Mouse (Mus musculus): ENCODE results near the gene Uba2. TPM values are rescaled to one million over a fixed set of nuclear protein-coding genes. Genes with fewer than 3 reads are reported as not detected.

Gene Uba2
- polyA plus RNA-seq, 1 experiment from 2014 or later: 197 TPM

DNA sequence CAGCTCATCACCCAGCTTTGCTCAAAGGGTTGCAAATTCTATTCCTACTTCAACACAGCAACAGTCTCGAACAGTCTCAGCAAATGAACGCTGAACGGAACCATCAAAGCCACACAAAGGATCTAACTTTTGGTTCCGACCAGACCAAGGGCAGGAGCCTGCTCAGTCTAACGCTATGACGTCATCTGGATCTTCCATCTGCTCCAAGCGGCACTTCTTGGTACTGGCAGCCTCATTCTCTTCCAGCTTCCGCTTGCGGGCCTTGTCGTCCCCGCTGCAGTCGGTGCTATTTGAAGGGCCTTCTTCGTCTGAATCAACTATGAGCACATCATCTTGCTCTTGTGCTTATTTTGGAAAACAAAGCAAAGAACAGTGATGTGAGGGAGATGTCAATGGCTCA, 28.3 kb downstream of the Uba2 start:
- ATAC-seq: no peak
- WGBS: 94% methylated on average over 13 of the region's 13 CpGs
- Histone ChIP-seq H3K9me3 (ENCODE audit: control insufficient read depth, low read length) (no peaks in the 10 kb centered on the region), H3K27ac (ENCODE audit: low read length) (no peak overlapping the region), H3K36me3 (ENCODE audit: control insufficient read depth, insufficient read depth) (peaks cover 58% of the 10 kb centered on the region), H3K4me2 (ENCODE audit: low read length) (no peak overlapping the region), H3K4me1 (replicated peaks; ENCODE audit: control insufficient read depth, insufficient read depth, low read length) (no peaks in the 10 kb centered on the region), H3K27me3 (replicated peaks; ENCODE audit: control insufficient read depth, insufficient read depth, low read length) (no peaks in the 10 kb centered on the region), H3K9ac (replicated peaks; ENCODE audit: low read depth, low read length) (no peak overlapping the region), H3K4me3 (replicated peaks; ENCODE audit: low read length) (no peak overlapping the region)

- no peaks in the 10 kb centered on the region for H3K4me1 ChIP-seq (replicated peaks; ENCODE audit: control insufficient read depth, insufficient read depth, low read length)
- H3K27me3 ChIP-seq (replicated peaks; ENCODE audit: control insufficient read depth, insufficient read depth, low read length): no peaks in the 10 kb centered on the region
- H3K4me3 ChIP-seq (replicated peaks; ENCODE audit: low read length): no peak overlapping the region
- H3K9ac ChIP-seq (replicated peaks; ENCODE audit: low read depth, low read length): no peak overlapping the region
- no peak overlapping the region for H3K27ac ChIP-seq (ENCODE audit: low read length)
- WGBS: 92% methylated on average over 6 of the region's 6 CpGs
- no peak for ATAC-seq
- no peaks in the 10 kb centered on the region for H3K9me3 ChIP-seq (ENCODE audit: control insufficient read depth, low read length)
- H3K36me3 ChIP-seq (ENCODE audit: control insufficient read depth, insufficient read depth): peaks cover 42% of the 10 kb centered on the region
- no peak overlapping the region for H3K4me2 ChIP-seq (ENCODE audit: low read length)
Observed at GRCm38 (mm10) chr7:34139493-34139892, 29.9 kb downstream of the Uba2 start.

DNA sequence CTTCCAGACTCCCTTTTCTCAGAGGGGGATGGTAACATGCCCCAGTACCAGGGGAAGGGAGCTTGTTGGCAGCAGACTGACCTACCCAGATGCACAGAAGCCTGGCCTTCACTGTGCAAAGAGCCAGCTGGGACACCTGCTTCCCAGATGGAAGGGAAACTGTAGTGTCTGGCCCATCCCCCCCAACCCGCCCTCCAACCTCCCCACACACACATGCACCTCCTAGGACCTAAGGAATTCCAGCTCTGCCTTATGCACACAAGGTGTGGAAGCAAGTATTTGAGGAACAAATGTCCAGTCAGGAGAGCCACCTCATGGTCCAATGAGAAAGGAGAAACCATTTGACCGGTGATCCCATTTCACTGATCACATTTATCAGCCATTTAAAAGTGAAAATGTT, 35.1 kb downstream of the Uba2 start:
- WGBS: 90% methylated on average over 2 of the region's 2 CpGs
- no peak overlapping the region for H3K4me2 ChIP-seq (ENCODE audit: low read length)
- ATAC-seq: no peak

DNA sequence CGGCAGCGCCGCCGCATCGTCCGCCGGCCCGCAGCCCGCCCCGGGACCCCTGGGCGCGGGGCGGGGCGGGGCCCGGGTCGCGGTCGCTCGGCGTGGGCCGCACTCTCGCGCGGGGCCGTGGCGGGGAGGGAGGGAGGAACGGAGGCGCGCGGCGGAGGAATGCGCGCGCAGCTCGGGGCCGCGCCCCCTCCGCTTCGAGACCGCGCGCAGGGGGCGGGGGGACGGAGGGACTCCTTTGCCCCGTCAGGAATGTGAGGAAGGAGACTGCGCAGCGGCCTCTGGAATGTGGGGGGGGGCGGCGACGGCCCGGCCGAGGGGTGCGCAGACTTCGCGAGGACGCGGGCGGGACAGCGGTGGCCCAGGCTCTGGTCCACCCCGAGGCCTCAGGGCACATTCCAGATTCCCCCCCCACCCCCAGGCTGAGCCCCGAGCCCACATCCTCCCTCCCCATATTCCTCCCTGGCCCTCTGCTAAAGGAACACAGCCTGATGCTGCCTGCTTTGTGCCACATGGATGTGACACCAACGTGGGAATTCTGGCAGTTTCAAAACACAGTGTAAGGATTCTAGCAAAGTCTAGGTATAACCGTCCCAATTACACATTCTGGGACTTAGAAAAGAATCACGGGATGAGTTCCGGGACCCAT, 36.2 kb downstream of the Uba2 start, which contains the start of gene Wtip:
Gene Wtip (minus strand): TSS at position 152 of the 646 bp plus-strand sequence.
- peak within 1 kb of the TSS; percentile 76 for H3K4me3 ChIP-seq (replicated peaks; ENCODE audit: low read length)
- 2% methylated on average over 15 of the region's 65 CpGs for WGBS

More for the DNA sequence above, 35.1 kb downstream of the Uba2 start:
- no peak overlapping the region for H3K4me3 ChIP-seq (replicated peaks; ENCODE audit: low read length)
- no peaks in the 10 kb centered on the region for H3K9me3 ChIP-seq (ENCODE audit: control insufficient read depth, low read length)
- H3K27ac ChIP-seq (ENCODE audit: low read length): no peak overlapping the region
- peaks cover 19% of the 10 kb centered on the region for H3K4me1 ChIP-seq (replicated peaks; ENCODE audit: control insufficient read depth, insufficient read depth, low read length)
- no peaks in the 10 kb centered on the region for H3K36me3 ChIP-seq (ENCODE audit: control insufficient read depth, insufficient read depth)
- H3K27me3 ChIP-seq (replicated peaks; ENCODE audit: control insufficient read depth, insufficient read depth, low read length): no peaks in the 10 kb centered on the region
- H3K9ac ChIP-seq (replicated peaks; ENCODE audit: low read depth, low read length): no peak overlapping the region

DNA sequence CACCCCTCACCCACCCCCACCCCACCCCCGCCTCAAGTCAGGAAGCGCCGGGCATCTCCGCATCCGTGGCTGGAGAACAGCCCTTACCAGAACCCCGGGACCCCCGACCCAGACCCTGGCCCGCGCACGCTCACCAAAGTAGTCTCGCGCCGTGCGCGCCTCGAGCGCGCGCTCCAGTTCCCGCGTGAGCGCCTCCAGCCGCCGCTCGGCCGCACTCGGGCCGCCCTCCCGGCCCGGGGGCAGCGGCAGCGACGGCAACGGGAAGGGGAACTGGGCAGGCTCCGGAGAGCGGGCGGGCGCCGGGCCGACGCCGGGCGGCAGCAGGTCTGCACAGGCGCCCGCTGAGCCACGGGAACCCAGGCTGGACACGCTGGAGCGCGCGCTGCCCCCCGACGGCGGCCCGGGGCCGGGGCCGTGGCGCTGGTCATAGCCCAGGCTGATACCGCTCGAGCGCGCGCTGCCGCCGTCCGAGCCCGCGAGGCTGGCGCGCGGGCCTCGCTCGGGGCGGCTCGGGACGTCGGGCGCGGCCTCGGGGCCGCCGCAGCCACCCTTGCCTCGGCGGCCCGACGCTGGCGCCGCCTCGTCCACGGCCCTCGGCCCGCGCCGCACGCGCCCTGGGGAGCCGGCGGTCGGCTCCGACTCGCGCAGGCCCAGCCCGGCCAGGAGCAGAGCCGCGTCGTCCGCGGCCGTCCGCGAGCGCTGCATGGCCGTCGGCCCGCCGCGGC, 36.9 kb downstream of the Uba2 start:
- H3K27me3 ChIP-seq (replicated peaks; ENCODE audit: control insufficient read depth, insufficient read depth, low read length): no peaks in the 10 kb centered on the region
- H3K4me3 ChIP-seq (replicated peaks; ENCODE audit: low read length): peak overlapping the region; percentile 76
- peaks cover 19% of the 10 kb centered on the region for H3K4me1 ChIP-seq (replicated peaks; ENCODE audit: control insufficient read depth, insufficient read depth, low read length)
- H3K4me2 ChIP-seq (ENCODE audit: low read length): peak overlapping the region; percentile 56
- H3K36me3 ChIP-seq (ENCODE audit: control insufficient read depth, insufficient read depth): no peaks in the 10 kb centered on the region
- H3K27ac ChIP-seq (ENCODE audit: low read length): peak overlapping the region; percentile 37; the same call in 1 of the 2 replicates
- H3K9ac ChIP-seq (replicated peaks; ENCODE audit: low read depth, low read length): peak overlapping the region; percentile 65
- no peaks in the 10 kb centered on the region for H3K9me3 ChIP-seq (ENCODE audit: control insufficient read depth, low read length)
- under 1% methylated on average over 88 of the region's 116 CpGs for WGBS
- peak; percentile 72 for ATAC-seq

More for the DNA sequence above, 36.2 kb downstream of the Uba2 start, which contains the start of gene Wtip:
- H3K4me1 ChIP-seq (replicated peaks; ENCODE audit: control insufficient read depth, insufficient read depth, low read length): peaks cover 19% of the 10 kb centered on the region
- no peaks in the 10 kb centered on the region for H3K36me3 ChIP-seq (ENCODE audit: control insufficient read depth, insufficient read depth)
- H3K4me2 ChIP-seq (ENCODE audit: low read length): peak within 1 kb of the TSS; percentile 62
- peak within 1 kb of the TSS; percentile 41; the same call in 1 of the 2 replicates for H3K27ac ChIP-seq (ENCODE audit: low read length)
- peak; percentile 80 for ATAC-seq
- no peaks in the 10 kb centered on the region for H3K27me3 ChIP-seq (replicated peaks; ENCODE audit: control insufficient read depth, insufficient read depth, low read length)
- H3K9ac ChIP-seq (replicated peaks; ENCODE audit: low read depth, low read length): peak within 1 kb of the TSS; percentile 65
- no peaks in the 10 kb centered on the region for H3K9me3 ChIP-seq (ENCODE audit: control insufficient read depth, low read length)

DNA sequence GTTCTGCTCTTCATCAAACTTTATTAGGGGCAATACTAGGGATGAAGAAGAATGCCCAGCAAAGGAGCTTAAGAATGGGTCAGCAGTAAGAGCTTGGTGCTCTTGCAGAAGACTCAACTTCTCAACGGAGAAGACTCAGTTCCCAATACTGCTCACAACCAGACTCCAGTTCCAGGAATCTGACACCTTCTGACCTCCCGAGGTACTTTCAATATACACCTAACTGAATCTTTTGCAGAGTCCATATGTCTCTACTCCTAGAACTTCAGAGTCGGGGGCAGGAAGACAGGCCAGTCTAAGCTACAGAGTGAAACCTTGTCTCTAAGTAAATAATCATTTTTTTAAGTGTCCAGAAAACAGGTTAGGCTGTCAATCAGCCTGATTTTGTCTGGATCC, 37.4 kb downstream of the Uba2 start:
- Histone ChIP-seq H3K27me3 (replicated peaks; ENCODE audit: control insufficient read depth, insufficient read depth, low read length) (no peaks in the 10 kb centered on the region), H3K27ac (ENCODE audit: low read length) (no peak overlapping the region), H3K36me3 (ENCODE audit: control insufficient read depth, insufficient read depth) (no peaks in the 10 kb centered on the region), H3K4me2 (ENCODE audit: low read length) (peak overlapping the region; percentile 56), H3K9me3 (ENCODE audit: control insufficient read depth, low read length) (no peaks in the 10 kb centered on the region; the same call in 1 of the 2 replicates), H3K9ac (replicated peaks; ENCODE audit: low read depth, low read length) (peak overlapping the region; percentile 65; the same call in 1 of the 2 replicates), H3K4me1 (replicated peaks; ENCODE audit: control insufficient read depth, insufficient read depth, low read length) (peaks cover 19% of the 10 kb centered on the region), H3K4me3 (replicated peaks; ENCODE audit: low read length) (peak overlapping the region; percentile 76)
- WGBS: 7% methylated on average over 3 of the region's 3 CpGs
- 0 out of 2 replicates have a peak, but pooled peaks have one; percentile 4 for ATAC-seq

- H3K4me1 ChIP-seq (replicated peaks; ENCODE audit: control insufficient read depth, insufficient read depth, low read length): peaks cover 19% of the 10 kb centered on the region
- H3K4me2 ChIP-seq (ENCODE audit: low read length): no peak overlapping the region
- no peaks in the 10 kb centered on the region for H3K36me3 ChIP-seq (ENCODE audit: control insufficient read depth, insufficient read depth)
- no peaks in the 10 kb centered on the region for H3K27me3 ChIP-seq (replicated peaks; ENCODE audit: control insufficient read depth, insufficient read depth, low read length)
- no peak overlapping the region for H3K27ac ChIP-seq (ENCODE audit: low read length)
- peaks cover 4% of the 10 kb centered on the region; the same call in 1 of the 2 replicates for H3K9me3 ChIP-seq (ENCODE audit: control insufficient read depth, low read length)
- WGBS: 73% methylated on average over 3 of the region's 3 CpGs
- H3K9ac ChIP-seq (replicated peaks; ENCODE audit: low read depth, low read length): no peak overlapping the region
- no peak for ATAC-seq
- no peak overlapping the region for H3K4me3 ChIP-seq (replicated peaks; ENCODE audit: low read length)
Observed at GRCm38 (mm10) chr7:34131118-34131517, 38.3 kb downstream of the Uba2 start.

DNA sequence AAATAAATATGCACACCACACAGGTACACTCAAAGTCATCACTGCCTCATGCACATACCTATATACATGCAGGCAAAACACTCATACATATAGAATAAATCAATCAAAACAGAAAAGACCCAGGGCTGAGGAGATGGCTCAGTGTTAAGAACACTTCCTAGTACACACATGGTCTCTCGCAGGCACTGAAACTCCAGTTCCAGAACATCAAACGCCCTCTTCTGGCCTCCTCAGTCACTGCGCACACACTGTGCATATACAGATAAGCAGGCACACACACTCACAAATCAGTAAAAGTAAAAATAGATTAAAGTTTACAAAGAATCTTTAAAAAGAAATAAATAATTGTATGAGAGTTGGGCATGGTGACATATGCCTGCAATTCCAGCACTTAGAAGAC, 43.1 kb downstream of the Uba2 start:
- H3K4me1 ChIP-seq (replicated peaks; ENCODE audit: control insufficient read depth, insufficient read depth, low read length): peaks cover 5% of the 10 kb centered on the region
- H3K4me3 ChIP-seq (replicated peaks; ENCODE audit: low read length): no peak overlapping the region
- H3K36me3 ChIP-seq (ENCODE audit: control insufficient read depth, insufficient read depth): no peaks in the 10 kb centered on the region
- H3K9ac ChIP-seq (replicated peaks; ENCODE audit: low read depth, low read length): no peak overlapping the region
- no peaks in the 10 kb centered on the region for H3K27me3 ChIP-seq (replicated peaks; ENCODE audit: control insufficient read depth, insufficient read depth, low read length)
- no peak for ATAC-seq
- no peak overlapping the region for H3K27ac ChIP-seq (ENCODE audit: low read length)
- 89% methylated on average over 3 of the region's 3 CpGs for WGBS
- peaks cover 4% of the 10 kb centered on the region; the same call in 1 of the 2 replicates for H3K9me3 ChIP-seq (ENCODE audit: control insufficient read depth, low read length)
- no peak overlapping the region for H3K4me2 ChIP-seq (ENCODE audit: low read length)

DNA sequence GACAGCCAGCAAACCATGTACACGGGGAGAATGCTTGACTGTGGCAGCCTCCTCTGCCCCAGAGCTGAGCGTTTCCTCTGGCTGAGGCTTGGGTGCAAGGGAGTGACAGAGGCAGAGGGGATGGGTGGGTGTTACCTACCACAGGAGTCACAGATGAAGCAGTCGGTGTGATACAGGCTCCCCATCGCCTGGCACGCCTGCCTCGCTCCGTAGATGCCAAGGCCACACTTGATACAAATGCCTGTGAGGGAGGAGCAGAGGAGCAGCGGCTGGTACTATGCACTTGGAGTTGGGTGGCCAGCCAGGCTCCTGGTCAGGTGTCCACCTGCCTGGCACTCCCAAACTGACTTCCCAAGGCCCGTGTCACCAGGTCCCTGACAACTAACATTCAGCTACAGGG, 44.1 kb downstream of the Uba2 start:
- Histone ChIP-seq H3K4me3 (replicated peaks; ENCODE audit: low read length) (no peak overlapping the region), H3K27ac (ENCODE audit: low read length) (no peak overlapping the region), H3K4me1 (replicated peaks; ENCODE audit: control insufficient read depth, insufficient read depth, low read length) (no peaks in the 10 kb centered on the region), H3K9me3 (ENCODE audit: control insufficient read depth, low read length) (peaks cover 4% of the 10 kb centered on the region; the same call in 1 of the 2 replicates), H3K36me3 (ENCODE audit: control insufficient read depth, insufficient read depth) (no peaks in the 10 kb centered on the region), H3K9ac (replicated peaks; ENCODE audit: low read depth, low read length) (no peak overlapping the region), H3K4me2 (ENCODE audit: low read length) (no peak overlapping the region), H3K27me3 (replicated peaks; ENCODE audit: control insufficient read depth, insufficient read depth, low read length) (no peaks in the 10 kb centered on the region)
- WGBS: 95% methylated on average over 9 of the region's 9 CpGs
- ATAC-seq: no peak

Data from forebrain, embryonic 16.5 days (tissue).